Mouse (Mus musculus) heart, adult 2 months (tissue): ENCODE data around the gene Marc2. TPM values are rescaled to one million over a fixed set of nuclear protein-coding genes. Genes with fewer than 3 reads are reported as not detected.

Source experiments
- DNase-seq, 2 experiments: peaks; one replicate each; pipeline ENCODE4 v3.0.0; 2021
- H3K27ac ChIP-seq: fragments of 200-600 bp; 2 replicates; pipeline ENCODE4 v1.8.1; 2022
- H3K27me3 ChIP-seq: fragments of 200-500 bp; 2 replicates; pipeline ENCODE4 v1.6.1; 2012; ENCODE audit warnings: mild to moderate bottlenecking, low read length, inconsistent platforms, mixed read lengths; ENCODE audit not compliant: control insufficient read depth, insufficient read depth
- H3K36me3 ChIP-seq: fragments of 200-500 bp; 2 replicates; pipeline ENCODE4 v1.6.1; 2012; ENCODE audit warnings: low read length, inconsistent platforms; ENCODE audit not compliant: control insufficient read depth, insufficient read depth
- H3K4me1 ChIP-seq: fragments of 200-500 bp; 2 replicates; pipeline ENCODE4 v1.6.1; 2011; ENCODE audit warnings: low read length; ENCODE audit not compliant: control insufficient read depth, insufficient read depth
- H3K4me3 ChIP-seq: fragments of 200-600 bp; 2 replicates; pipeline ENCODE4 v1.8.1; 2022
- H3K79me2 ChIP-seq: fragments of 200-500 bp; replicated peaks from 2 replicates; pipeline ENCODE4 v1.6.1; 2012; ENCODE audit warnings: mild to moderate bottlenecking, inconsistent platforms, low read length, moderate library complexity, mixed read lengths; ENCODE audit not compliant: control insufficient read depth, insufficient read depth
- H3K9ac ChIP-seq: fragments of 200-500 bp; 2 replicates; pipeline ENCODE4 v1.6.1; 2012; ENCODE audit warnings: low read depth, mild to moderate bottlenecking, control low read depth, inconsistent platforms, low read length, mixed read lengths
- CTCF ChIP-seq: fragments of 200-600 bp; IDR thresholded peaks from 2 replicates; pipeline ENCODE4 v1.8.1; 2022; ENCODE audit warnings: antibody characterized with exemption, mild to moderate bottlenecking, moderate library complexity
- EP300 ChIP-seq: fragments of 200-500 bp; IDR thresholded peaks from 2 replicates; pipeline ENCODE4 v1.6.1; 2011; ENCODE audit warnings: low read depth, low read length, control low read depth; ENCODE audit not compliant: insufficient read depth
- POLR2A ChIP-seq: fragments of 200-500 bp; IDR thresholded peaks from 2 replicates; pipeline ENCODE4 v1.6.1; 2011; ENCODE audit warnings: mild to moderate bottlenecking, low read depth, low read length, control low read depth; ENCODE audit not compliant: insufficient read depth
- WGBS: fragments of 180-500 bp; shearing (Covaris S2); methylation state at CpG from one replicate; pipeline ENCODE4 v1.1.7; 2018; 5-methylcytosine and 5-hydroxymethylcytosine counted together
- intact Hi-C: fragments of 180-260 bp; cut with DNase I; formaldehyde crosslinking; loops from one replicate; pipeline ENCODE4 v1.15.1; 2025
- long read RNA-seq: library from polyadenylated mRNA; stranded (forward); transcript quantifications from one replicate; pipeline ENCODE4 v2.0.0, GENCODE M21; 2021
- polyA plus RNA-seq: library from polyadenylated mRNA; depleted of rRNA; stranded (reverse); fragments of >200 nt; gene quantifications from 2 replicates; pipeline ENCODE4 v1.2.3, GENCODE M21; 2012; rRNA removed
- total RNA-seq, 2 experiments: library from RNA; stranded (reverse); gene quantifications; 2 replicates each; pipeline ENCODE4 v1.2.3; 2021

The Marc2 gene
- total RNA-seq = 100 to 1,000 TPM; 106 to 146 TPM
- 41.6 and 56.6 TPM in 2 replicates for polyA plus RNA-seq
- long read RNA-seq, transcript Marc2-201 (8 exons, 1,917 nt) = major isoform, 59 of 63 reads
- long read RNA-seq, partial matches to known transcripts = 2 of 63 reads
- long read RNA-seq, other reads (novel, unspliced or antisense) = 1 of 63 reads

DNA sequence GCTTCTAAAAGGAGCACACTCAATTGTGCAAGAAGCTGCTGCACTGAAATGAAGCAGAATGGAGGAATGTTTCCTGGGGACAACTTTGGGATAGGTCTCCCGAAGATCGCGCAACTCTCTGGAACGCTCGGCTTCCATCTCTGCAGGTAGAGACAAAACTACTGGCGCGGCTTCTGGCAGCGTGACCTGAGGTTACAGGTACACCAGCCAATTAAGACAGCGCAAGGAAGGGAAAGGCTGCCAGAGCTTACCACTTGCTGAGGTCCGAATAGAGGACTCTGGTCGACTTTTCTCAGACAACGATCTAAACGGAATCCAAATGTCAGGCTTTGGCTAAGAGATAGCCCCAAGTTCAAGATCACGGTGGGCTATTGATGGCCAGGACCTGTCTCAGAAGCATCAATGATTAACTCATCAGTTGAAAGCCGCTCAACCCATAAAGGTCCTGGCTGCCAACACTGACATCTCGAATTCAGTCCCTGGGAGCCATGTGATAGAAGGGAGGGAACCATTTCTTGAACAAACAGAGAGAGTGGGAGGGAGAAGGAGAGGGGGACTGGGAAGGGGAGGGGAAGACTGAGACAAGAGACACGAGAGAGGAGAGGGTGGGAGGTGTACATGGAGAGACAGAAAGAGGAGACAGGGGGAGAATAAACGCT is at the start of gene Marc2:
Marc2 (minus strand) TSS at position 360 of the 659 bp plus-strand sequence.
- Histone ChIP-seq H3K36me3 (no peaks in the 10 kb centered on the region), H3K27ac (peak within 1 kb of the TSS; percentile 97), H3K9ac (peak within 1 kb of the TSS; percentile 98), H3K27me3 (no peaks in the 10 kb centered on the region), H3K4me3 (peak within 1 kb of the TSS; percentile 98), H3K4me1 (peaks cover 11% of the 10 kb centered on the region), H3K79me2 (peaks cover 1% of the 10 kb centered on the region; the same call in 1 of the 2 replicates)
- TF ChIP-seq CTCF = no peak
- TF ChIP-seq POLR2A = no peak
- no peak for TF ChIP-seq EP300
- 2% methylated on average over 18 of the region's 18 CpGs for WGBS
- intact Hi-C loops = loop anchor here (5.0 kb wide), 1 partner anchor 356 kb away; the partner anchor contains the start of gene Rab3gap2
- peak in 1 of 2 experiments; percentile 28 for DNase-seq

DNA sequence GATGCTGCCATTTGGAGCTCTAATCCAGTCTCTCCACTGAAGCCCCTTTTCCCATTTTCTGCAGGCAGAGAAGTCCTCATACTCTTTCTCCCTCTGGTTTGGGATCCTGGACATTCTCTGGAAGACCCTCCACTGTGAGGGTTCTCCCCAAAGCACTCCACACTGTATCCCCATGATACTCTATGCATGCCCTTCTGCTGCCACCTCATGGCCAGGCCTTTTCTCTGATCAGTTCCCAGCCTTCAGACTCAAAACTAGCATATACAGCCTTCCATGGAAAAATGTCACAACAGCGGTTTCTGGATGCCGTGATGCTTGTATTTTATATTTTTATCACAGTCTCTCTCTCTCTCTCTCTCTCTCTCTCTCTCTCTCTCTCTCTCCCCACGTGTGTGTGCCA is 45.7 kb upstream of the Marc2 start:
- no peaks in the 10 kb centered on the region for H3K27me3 ChIP-seq
- no peak overlapping the region for H3K27ac ChIP-seq
- DNase-seq = no peak
- WGBS = 65% methylated on average over 3 of the region's 3 CpGs
- intact Hi-C loops = loop anchor here (2.0 kb wide), 1 partner anchor 67 kb away; no protein-coding TSS in a partner anchor
- H3K79me2 ChIP-seq = no peaks in the 10 kb centered on the region
- H3K36me3 ChIP-seq = no peaks in the 10 kb centered on the region
- H3K4me3 ChIP-seq = no peak overlapping the region
- H3K9ac ChIP-seq = no peak overlapping the region
- peak; percentile 61 for TF ChIP-seq CTCF
- TF ChIP-seq POLR2A = no peak
- TF ChIP-seq EP300 = no peak
- H3K4me1 ChIP-seq = peaks cover 2% of the 10 kb centered on the region; the same call in 1 of the 2 replicates

DNA sequence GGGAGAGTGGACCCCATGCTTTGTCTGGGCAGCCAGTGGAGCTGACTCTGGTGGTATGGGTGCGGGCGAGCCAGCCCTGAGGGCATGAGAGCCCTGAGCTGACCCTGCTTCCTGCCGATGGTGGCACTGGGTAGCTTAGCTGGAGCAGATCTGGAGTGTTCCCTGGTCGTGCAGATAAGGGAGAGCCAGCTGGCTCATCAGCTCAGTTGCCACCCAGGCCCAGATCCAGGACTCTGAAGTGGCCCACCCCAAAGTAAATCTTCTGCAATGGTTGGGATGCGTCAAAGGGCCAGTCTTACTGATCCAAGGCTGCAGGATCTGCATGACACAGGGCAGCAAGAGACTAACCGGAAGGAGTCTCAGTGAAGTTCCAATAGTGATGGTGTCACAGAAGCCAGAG is 43.2 kb upstream of the Marc2 start:
- H3K27me3 ChIP-seq = no peaks in the 10 kb centered on the region
- H3K4me1 ChIP-seq = peaks cover 2% of the 10 kb centered on the region; the same call in 1 of the 2 replicates
- H3K9ac ChIP-seq = no peak overlapping the region
- TF ChIP-seq EP300 (0 out of 2 replicates have a peak, but pooled peaks have one; percentile 24), CTCF (no peak)
- no peaks in the 10 kb centered on the region for H3K79me2 ChIP-seq
- DNase-seq = peak in 1 of 2 experiments; percentile 62
- no peak overlapping the region for H3K27ac ChIP-seq
- H3K4me3 ChIP-seq = no peak overlapping the region
- H3K36me3 ChIP-seq = no peaks in the 10 kb centered on the region
- 59% methylated on average over 6 of the region's 6 CpGs for WGBS
- intact Hi-C loops = no loop called here

DNA sequence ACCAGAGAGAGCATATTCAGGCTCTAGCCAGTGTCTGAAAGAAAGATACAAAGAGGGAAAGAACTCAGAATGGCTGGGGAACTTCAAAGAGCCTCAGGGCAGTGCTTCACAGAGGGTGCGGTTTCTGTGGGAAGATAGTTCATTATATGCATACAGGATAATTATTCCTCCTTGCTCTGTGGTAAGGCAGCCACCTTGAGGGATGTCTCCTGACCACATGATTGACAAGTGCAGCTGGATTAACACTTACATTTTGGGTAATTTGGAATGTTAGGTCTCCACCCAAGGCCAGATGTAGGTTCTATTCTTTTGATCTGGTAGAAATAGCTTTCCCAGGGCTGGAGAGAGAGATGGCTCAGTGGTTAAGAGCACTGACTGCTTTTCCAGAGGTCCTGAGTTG is 39.9 kb upstream of the Marc2 start:
- H3K27ac ChIP-seq = no peak overlapping the region

DNA sequence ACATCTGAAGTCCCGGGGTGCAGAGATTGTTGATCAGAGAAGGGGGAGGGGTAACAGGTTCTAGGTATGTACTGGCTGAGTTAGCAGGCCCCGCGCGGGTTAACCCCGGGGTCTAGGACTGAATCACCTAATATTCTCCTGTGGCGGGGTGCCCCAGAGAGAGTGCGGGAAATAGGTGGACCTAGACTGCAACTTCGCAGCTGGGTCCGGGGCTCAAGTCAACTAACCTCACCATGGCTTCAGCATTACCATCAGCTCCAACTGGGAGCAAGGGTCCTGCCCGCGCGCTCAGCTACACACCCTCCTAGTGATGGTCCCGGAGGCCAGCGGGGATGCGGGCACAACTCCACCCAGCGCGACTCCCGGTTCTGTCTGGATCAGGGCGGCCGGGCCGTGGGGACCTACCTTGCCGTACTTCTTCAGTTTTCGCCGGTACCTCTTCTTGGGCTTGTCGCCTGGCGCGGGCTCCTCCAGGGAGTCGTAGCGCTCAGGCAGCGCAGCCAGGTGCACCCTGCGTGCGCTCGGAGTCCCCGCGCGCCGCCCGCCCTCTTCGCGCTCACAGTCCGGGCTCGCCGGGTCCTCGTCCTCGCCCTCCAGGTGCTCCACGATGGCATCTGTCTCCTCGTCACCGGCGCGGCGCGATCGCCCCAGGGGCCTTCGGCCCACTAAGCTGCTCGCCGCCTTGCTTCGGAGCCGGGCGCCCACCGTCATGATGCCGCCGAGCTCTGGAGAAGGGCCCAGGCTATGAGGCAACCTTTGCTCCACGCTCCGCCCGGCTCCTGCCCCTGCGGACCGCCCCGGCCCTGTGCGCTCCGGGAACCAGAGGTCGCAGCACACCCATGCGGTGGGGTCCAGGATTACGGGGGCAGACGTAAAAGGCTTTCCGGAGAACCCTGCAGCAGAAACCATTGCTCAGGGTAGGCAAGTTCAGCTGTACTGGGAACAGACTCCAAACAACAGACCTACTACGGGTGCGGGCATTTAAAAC is 36.3 kb upstream of the Marc2 start, which contains the start of gene C130074G19Rik:
C130074G19Rik (minus strand) TSS at position 938 of the 988 bp plus-strand sequence.
- intact Hi-C loops = loop anchor here (1.0 kb wide), 2 partner anchors 29 to 58 kb away; no protein-coding TSS in a partner anchor
- peak within 1 kb of the TSS; percentile 90 for H3K27ac ChIP-seq
- H3K4me3 ChIP-seq = peak within 1 kb of the TSS; percentile 61
- H3K79me2 ChIP-seq = no peaks in the 10 kb centered on the region
- H3K9ac ChIP-seq = peak within 1 kb of the TSS; percentile 81
- H3K27me3 ChIP-seq = no peaks in the 10 kb centered on the region; the same call in 1 of the 2 replicates
- TF ChIP-seq POLR2A (peak; percentile 67; the same call in 1 of the 2 replicates), EP300 (0 out of 2 replicates have a peak, but pooled peaks have one; percentile 44), CTCF (peak; percentile 81)
- H3K36me3 ChIP-seq = no peaks in the 10 kb centered on the region
- WGBS = 2% methylated on average over 77 of the region's 77 CpGs
- peak; percentile 83 to 85 for DNase-seq
- H3K4me1 ChIP-seq = peaks cover 1% of the 10 kb centered on the region; the same call in 1 of the 2 replicates

More for the DNA sequence above, 39.9 kb upstream of the Marc2 start:
- H3K4me3 ChIP-seq = no peak overlapping the region
- H3K36me3 ChIP-seq = no peaks in the 10 kb centered on the region
- WGBS = 64% methylated on average over 1 of the region's 1 CpGs
- no peak for DNase-seq
- no peak for TF ChIP-seq CTCF
- TF ChIP-seq EP300 = no peak
- TF ChIP-seq POLR2A = no peak
- H3K4me1 ChIP-seq = peaks cover 2% of the 10 kb centered on the region; the same call in 1 of the 2 replicates
- H3K9ac ChIP-seq = no peak overlapping the region
- H3K79me2 ChIP-seq = no peaks in the 10 kb centered on the region
- intact Hi-C loops = no loop called here
- H3K27me3 ChIP-seq = no peaks in the 10 kb centered on the region; the same call in 1 of the 2 replicates
